Mouse (Mus musculus): ENCODE measurements around the gene Pop4.
"Not testable (repeated sequence)": the region's sequence is repeated elsewhere in the genome, so short reads cannot be mapped to it uniquely, and the experiment has no call there.

Pop4 gene

GRCm38 (mm10) chr7:38270703-38271510, at the start of gene Pop4:
Gene Pop4 (minus strand): TSS chr7:38271423.
- DNase-seq = peak; percentile 87

- no peak for DNase-seq
Measured at GRCm38 (mm10) chr7:38320641-38321040, 49.4 kb upstream of the Pop4 start.

GRCm38 (mm10) chr7:38282192-38282591, 11.0 kb upstream of the Pop4 start:
- DNase-seq = not testable (repeated sequence)

- no peak for DNase-seq
Measured at GRCm38 (mm10) chr7:38272551-38272950, 1.3 kb upstream of the Pop4 start.

- no peak for DNase-seq
Measured at GRCm38 (mm10) chr7:38271859-38272258, 636 bp upstream of the Pop4 start.

GRCm38 (mm10) chr7:38271511-38271811, 238 bp upstream of the Pop4 start:
- no peak for DNase-seq

- peak; percentile 27 for DNase-seq
Measured at GRCm38 (mm10) chr7:38267006-38267680, 4.1 kb downstream of the Pop4 start.

GRCm38 (mm10) chr7:38262406-38262805, 8.8 kb downstream of the Pop4 start:
- DNase-seq = peak; percentile 34

- DNase-seq = no peak
Measured at GRCm38 (mm10) chr7:38259631-38260030, 11.6 kb downstream of the Pop4 start.

GRCm38 (mm10) chr7:38253441-38253840, 17.8 kb downstream of the Pop4 start:
- DNase-seq = no peak

- no peak for DNase-seq
Measured at GRCm38 (mm10) chr7:38251494-38252216, 19.6 kb downstream of the Pop4 start.

GRCm38 (mm10) chr7:38242417-38242816, 28.8 kb downstream of the Pop4 start:
- DNase-seq = no peak

- no peak for DNase-seq
Measured at GRCm38 (mm10) chr7:38237140-38237539, 34.1 kb downstream of the Pop4 start.

GRCm38 (mm10) chr7:38236400-38237105, 34.7 kb downstream of the Pop4 start:
- no peak for DNase-seq

- no peak for DNase-seq
Measured at GRCm38 (mm10) chr7:38230285-38230684, 40.9 kb downstream of the Pop4 start.

GRCm38 (mm10) chr7:38228329-38228728, 42.9 kb downstream of the Pop4 start:
- DNase-seq = no peak

GRCm38 (mm10) chr7:38227900-38228298, 43.3 kb downstream of the Pop4 start, which contains the start of gene Plekhf1:
Gene Plekhf1 (minus strand): TSS chr7:38228016.
- peak; percentile 85 for DNase-seq

GRCm38 (mm10) chr7:38227181-38227899, 43.9 kb downstream of the Pop4 start:
- DNase-seq = peak; percentile 70

- DNase-seq = no peak
Measured at GRCm38 (mm10) chr7:38226226-38226625, 45.0 kb downstream of the Pop4 start.

- no peak for DNase-seq
Measured at GRCm38 (mm10) chr7:38224577-38225369, 46.5 kb downstream of the Pop4 start.

GRCm38 (mm10) chr7:38220866-38221265, 50.4 kb downstream of the Pop4 start:
- no peak for DNase-seq
